Mouse (Mus musculus) T-helper 1 cell (primary cell): ENCODE measurements around the gene Acaa1a.

Experiments used
- in situ Hi-C: fragments of 300-600 bp; cut with MboI, MseI; formaldehyde crosslinking; loops from one replicate; pipeline ENCODE4 v1.15.1; 2025; ENCODE audit warnings: high pct_unique_total_duplicates

Acaa1a gene

DNA sequence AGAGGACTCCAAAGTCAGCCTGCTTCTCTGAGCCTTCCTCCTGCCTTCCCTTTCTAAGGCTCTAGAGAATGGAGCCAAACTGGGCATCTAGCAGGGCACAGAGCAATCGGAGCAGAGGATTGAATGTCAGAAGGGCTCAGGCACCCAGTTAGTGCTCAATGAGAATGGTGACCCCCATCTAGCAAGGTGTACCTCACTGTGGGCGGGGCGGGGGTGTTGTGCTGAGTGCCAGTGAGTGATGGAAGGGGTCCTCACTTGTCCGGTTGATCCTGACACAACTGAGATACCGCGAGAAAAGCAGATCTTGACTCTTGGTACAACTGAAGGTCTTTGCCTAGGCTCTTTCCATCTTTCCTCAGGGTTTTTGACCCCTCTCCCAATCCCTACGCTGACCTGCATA is 370 bp upstream of the Acaa1a start:
- in situ Hi-C loops: loop anchor here (10.0 kb wide), 1 partner anchor 1226 kb away; no protein-coding TSS in a partner anchor

DNA sequence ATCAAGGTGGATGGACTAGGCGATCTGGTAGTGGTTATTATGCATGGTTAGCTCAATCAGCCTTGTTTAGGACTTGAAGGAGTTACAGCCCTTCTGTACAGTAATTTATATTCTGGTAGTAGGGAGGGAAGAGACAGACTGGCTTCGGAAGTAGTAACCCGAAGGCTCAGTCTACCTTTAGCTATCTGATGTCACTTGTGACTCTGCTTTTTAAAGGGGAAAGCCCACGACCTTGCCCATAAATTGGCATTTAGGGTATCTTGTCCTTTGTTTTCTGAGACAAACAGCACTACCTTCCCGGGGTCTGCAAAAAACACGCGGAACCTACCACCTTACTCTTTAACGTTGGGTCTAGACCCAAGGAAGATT is 720 bp downstream of the Acaa1a start:
- in situ Hi-C loops: no loop called here

DNA sequence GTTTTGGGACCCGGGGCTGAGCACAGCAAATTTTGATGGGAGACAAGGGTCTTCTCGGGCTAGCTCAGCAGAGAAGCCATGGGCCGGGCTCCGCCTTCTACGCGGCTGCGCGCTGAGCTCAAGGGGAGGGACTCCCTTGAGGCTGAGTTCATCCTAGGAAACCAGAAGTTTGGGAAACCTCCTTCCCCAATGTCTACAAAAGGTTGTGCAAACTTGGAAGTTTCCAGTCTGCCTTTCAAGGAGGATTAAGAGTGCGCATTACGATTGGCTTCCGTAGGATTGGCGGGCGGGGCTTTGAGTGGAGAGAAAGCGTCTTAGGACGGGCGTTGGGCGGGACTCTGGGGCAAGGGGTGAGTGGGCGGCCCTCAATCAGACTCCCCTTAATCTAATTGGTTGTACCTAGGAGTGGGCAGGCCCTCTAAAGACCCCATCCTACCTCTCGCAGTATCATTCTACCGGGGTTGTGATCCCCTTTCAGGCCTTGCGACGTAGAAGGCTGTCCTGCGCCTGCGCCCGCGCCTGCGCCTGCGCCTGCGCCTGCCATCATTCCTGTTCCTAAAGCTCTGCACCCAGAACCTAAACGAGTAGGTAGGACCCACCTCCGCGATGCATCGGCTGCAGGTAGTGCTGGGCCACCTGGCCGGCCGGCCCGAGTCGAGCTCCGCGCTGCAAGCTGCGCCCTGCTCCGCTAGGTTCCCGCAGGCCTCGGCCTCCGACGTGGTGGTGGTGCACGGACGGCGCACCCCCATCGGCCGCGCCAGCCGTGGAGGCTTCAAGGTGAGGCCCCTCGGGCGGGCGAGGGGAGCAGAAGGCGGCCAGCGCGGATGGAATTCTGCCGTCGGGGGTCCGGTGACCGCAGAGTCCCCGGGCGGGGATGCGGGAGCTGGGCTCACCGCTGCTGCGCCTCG is 1.7 kb downstream of the Acaa1a start, which contains the start of gene Myd88:
Gene Myd88, minus strand, starts transcription at position 503 of the 908 bp plus-strand sequence.
- in situ Hi-C loops: no loop called here

DNA sequence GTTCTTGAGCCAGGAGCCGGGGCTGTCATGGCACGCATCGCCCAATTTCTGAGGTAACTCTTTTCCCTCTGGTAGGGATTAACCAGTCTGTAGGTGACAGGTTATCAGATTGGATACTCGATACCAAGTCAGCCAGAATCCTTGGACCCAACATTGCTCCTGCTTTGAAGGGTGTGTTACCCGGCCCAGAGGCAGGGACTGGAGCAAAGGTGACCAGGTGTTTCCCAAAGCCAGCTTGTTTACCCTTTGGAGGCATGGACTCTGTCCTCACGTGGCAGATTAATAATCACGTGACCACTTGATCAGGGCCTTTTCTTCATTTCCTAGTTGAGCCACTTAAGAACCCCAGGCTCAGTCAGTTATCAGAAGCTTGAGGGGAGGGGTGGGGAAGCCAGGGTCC is 3.3 kb downstream of the Acaa1a start:
- in situ Hi-C loops: no loop called here

DNA sequence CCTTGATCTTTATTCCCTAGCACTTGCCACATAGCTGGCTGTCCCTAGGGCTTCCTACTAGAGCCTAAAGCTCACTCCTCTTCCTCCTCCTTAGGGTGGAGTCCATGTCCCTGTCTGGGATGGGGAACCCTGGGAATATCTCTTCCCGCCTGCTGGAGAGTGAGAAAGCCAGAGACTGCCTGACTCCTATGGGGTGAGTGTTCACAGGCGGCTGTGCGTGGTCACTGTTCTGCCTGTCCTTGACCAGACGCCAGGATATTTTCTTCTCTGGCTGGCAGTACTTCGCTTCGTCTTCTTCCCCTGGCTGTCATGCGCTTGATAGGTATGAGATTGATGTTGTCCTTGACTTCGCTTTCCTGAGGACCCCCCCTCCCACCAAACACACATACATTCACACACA is 6.9 kb downstream of the Acaa1a start:
- in situ Hi-C loops: no loop called here

DNA sequence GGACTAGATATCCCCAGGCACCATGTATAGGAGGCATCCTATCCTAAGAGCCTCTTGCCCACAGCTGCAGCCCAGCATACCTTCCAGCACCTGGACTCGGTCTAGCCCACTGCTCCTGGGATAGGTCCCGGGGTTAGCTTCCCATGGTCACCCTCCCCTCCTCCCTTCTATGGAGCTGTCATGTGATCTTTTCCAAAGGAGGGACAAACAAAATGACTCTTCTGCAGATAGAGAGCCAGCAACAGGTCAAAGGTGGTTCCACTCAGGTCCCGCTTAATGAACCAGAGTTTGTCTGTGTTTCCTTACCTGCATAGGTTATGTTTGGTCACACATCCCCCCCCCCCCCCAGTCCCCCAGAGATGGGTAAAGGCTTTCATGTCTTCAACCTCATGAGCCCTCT is 11.1 kb downstream of the Acaa1a start:
- in situ Hi-C loops: no loop called here

DNA sequence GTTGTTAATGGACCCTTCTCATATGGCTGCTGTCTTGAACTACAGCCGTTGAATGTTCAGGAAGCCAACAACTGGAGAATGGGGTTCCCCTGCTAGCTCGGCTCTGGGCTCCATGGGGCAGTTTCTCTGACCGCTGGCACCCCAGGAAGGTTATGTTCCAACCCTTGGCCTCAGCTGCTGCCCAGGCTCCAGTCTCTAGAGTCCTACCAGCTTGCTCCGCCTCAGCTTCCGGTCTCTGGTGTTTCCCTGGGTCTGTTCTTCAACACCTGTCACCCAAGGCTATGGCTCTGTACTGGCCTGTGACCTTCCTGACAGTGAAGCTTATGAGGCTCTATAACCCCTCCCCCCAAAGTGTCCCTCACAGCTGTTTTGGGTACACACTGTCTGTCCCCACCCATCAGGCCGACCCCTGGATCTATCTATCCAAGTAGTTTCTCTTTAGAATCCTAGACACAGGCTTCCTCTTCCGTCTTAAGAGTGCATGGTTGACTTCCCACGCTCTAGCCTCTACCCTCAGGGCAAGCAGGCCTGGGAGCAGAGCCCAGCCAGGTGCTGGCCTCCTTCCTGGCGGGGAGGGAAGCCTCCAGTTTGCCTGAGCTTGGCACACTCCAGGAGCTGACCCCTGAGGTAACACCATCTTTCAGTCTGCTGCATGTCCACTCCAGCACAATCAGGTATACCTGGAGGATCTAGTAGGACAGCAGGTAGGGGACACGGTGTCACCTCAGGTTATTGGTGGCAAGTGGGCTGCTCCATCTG is 11.7 kb downstream of the Acaa1a start:
- in situ Hi-C loops: no loop called here

DNA sequence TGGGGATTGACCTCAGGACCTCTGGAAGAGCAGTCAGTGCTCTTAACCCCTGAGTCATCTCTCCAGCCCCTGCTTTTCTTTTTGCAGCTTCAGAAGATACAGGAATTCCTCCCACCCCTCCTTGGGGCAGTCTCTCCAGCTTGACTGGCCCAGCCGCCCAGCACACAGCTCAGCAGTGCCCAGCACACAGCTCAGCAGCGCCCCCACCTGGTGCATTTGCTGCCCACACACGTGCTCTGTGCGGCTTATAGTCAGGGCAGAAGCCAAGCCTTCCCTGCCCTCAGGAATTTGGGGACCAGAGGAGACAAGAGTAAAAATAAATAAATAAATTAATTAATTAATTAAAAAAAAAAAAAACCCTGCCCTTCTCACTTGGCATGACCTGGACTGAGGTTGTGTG is 12.6 kb downstream of the Acaa1a start:
- in situ Hi-C loops: no loop called here

DNA sequence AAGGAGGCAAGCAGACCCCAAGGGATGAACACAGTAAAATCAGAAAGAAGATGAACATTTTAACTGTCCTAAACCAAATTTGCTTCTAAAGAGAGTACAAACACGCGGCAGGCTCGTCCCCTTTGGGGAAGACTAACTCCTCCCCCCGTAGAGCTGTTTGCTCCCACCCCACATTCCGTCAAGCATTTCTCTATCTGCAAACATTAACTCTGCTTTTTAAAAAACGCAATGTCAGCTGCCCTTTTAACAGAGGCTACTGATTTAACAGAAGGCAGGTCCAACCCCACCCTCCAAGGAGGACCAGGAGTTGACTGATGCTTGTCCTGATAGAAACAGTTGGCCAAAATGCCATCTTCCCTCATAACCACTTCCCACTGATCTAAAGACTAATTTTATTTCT is 14.4 kb downstream of the Acaa1a start:
- in situ Hi-C loops: no loop called here

DNA sequence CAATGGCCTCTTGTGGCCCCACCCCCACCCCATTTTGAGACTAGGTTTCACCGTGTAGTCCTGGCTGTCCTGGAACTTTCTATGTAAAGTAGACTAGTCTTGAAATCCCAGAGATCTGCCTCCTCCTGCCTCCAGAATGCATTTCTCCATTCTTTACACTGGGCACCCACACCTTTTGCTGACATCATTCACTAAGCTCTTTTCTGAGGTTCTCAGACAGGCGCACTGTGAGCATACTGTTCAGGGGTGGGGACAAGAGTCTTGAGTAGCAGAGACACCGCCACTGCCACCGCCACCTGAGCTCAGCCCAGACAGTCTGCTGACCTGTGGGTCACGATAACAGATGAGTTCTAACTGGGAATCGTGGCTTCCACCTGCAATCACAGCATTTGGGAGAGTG is 16.5 kb downstream of the Acaa1a start:
- in situ Hi-C loops: no loop called here

DNA sequence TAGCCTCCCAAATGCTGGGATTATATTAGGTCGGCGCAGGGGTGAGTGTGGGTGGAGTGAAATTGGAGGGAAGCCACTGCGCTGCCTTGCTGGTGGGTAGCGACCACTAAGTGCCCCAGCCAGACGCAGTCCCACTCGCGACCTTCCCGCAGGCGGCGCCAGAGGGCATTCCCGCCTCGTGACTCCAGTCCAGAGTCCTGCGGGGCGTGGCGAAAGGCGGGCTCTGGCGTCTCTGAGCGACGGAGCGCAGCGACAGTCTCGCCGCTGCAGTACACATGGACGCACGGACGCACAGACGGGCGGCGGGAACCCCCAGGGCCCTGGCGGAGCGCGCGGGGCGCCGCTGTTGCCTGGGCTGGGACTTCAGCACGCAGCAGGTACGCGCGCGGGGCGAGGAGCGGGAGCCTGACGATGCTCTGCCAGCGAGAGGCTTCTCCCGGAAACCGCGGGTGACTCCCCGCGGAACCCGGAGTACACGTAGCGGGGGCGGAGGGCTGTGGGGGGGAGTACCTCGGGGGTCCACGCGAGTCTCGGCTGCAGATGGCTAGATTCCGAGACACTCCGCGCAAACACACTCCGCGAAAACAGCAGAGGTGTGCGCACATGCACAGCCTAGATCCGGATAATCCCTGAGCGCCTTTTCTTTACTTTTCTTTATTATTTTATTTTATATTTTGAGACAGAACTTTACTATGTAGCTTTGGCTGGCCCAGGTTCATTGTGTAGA is 18.0 kb downstream of the Acaa1a start, which contains the start of gene Xylb:
Gene Xylb, plus strand, starts transcription at position 51 of the 727 bp plus-strand sequence.
- in situ Hi-C loops: no loop called here

DNA sequence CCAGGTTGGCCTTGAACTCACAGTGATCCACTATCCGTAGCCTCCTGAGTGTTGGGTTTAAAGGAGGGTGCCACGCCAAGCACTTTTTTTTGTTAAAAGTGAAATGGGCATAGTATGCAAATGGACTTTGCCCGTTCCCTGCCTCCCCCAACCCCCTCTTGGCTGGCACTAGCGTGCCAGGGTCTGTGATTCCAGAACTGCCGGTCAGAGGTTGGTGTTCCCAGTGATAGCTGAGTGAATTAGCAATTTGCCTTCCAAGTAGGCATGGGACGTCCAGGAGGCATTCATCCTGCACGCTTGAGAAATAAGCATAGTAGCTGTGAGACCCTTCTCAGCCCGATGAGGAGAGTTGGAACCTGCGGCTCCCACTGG is 18.6 kb downstream of the Acaa1a start:
- in situ Hi-C loops: no loop called here

DNA sequence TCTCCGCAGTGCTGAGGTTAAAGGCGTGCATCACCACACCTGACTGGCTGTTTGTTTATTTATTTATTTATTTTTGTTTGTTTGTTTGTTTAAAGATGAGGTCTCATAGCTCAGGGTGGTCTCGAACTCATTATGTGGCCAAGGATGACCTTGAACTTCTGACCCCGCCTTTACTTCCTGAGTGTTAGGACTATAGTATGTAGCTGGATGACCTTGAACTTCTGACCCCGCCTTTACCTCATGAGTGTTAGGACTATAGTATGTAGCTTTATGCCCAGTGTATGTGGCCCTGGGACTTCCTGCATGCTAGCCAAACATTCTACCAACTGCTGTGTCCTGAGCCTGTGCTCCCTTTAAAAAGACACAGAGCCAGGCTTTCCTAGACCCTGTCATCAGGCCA is 21.9 kb downstream of the Acaa1a start:
- in situ Hi-C loops: no loop called here

DNA sequence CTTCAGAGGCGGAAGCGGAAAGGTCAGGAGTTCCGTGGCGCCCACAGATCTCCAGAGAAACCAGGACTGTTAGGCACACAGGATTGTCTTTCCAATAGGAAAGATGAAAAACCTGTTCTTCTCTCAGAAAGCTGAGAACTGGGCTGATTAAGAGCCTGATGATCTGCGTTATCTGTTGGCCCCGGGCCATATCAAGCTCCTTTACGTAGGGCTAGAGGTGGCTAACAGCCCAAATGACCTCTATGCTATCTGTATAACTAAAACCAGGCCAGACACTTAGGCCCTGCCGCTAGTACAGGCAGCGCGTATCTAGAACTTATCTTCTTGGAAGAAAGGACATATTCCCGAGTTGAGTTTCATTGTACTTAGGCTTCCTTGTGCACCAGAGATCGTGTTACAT is 23.8 kb downstream of the Acaa1a start:
- in situ Hi-C loops: no loop called here

DNA sequence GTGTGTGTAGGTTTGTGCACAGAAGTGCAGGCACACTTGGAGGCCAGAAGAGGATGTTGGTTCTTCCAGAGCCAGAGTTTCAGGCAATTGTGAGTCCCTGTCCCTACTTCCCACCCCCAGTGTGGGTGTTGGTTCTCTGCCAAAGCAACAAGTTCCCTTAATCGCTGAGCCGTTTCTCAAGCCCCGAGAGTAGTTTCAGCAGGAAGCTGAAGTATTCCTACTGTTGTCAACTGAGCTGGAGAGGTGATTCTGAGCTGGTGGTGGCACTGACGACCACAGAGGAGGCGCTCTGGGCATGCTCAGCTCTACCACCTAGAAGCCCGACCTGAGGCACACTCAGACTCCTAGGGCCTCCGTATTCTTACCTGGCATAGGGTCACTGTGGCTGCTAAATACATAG is 25.8 kb downstream of the Acaa1a start, which contains the start of gene Slc22a14:
Gene Slc22a14, minus strand, starts transcription at position 270 of the 400 bp plus-strand sequence.
- in situ Hi-C loops: no loop called here

DNA sequence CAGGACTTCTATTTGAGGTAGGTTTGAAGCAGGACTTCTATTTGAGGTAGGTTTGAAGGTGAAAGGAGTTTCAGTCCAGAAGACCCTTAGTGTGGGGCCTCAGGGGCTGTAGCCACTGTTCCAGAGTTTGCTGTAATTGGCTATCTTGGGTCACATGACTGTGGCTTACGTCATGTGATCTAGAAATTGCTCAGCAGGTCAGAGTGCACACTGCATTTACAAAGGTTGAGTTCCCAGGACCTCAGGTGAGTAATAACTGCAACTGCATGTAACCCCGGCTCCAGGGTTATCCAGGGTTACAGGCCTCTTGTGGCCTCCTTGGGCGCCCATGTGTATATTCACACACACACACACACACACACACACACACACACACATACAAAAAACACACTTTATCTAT is 28.9 kb downstream of the Acaa1a start:
- in situ Hi-C loops: no loop called here

DNA sequence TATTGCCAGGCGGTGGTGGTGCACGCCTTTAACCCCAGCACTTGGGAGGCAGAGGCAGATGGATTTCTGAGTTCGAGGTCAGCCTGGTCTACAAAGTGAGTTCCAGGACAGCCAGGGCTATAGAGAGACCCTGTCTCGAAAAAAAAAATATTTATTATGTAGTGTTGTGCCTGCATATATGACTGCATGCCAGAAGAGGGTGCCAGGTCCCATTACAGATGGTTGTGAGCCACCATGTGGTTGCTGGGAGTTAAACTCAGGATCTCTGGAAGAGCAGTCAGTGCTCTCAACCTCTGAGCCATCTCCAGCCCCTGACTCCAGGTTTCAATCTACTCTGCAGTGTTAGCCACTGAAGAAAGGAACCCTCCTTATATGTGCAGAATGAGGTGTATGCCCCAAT is 31.3 kb downstream of the Acaa1a start:
- in situ Hi-C loops: loop anchor here (10.0 kb wide), 1 partner anchor 176 kb away; no protein-coding TSS in a partner anchor

DNA sequence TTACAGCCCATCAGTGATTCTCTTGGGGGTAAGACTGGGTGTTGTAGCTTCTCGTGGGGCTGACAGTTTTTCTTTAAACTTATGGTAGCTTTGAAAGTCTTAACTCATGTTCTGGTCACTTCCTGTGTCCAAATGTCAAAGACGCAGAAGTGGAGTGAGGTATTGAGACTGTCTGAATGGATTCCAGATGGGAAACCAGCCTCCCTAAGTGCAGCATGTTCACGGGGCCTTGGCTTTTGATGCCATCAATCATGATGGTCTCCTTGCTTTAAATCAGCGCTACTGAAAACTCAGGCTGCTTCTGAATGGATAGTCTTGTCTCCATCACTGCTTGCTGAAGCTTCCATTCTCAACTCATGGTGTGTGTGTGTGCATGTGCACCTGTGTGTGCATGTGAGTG is 31.8 kb downstream of the Acaa1a start:
- in situ Hi-C loops: loop anchor here (10.0 kb wide), 1 partner anchor 176 kb away; no protein-coding TSS in a partner anchor

DNA sequence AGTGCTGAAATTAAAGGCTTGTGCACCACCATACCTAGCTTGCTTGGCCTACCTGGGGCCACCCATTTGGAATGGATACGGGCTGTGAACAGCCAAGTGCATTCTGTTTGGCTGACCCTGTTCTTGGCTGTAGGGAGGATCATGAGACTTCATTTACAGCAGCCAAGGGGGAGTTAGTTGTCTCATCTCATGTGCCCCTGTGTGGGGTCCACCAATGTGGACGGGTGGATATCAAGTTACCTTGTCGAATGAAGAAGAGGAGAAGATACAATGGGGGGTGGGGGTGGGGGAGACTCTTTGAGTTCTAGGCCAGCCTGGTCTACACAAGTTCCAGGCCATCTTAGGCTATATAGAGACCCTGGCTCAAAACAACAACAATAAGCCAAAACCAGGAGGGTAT is 35.5 kb downstream of the Acaa1a start:
- in situ Hi-C loops: loop anchor here (10.0 kb wide), 1 partner anchor 180 kb away; no protein-coding TSS in a partner anchor

DNA sequence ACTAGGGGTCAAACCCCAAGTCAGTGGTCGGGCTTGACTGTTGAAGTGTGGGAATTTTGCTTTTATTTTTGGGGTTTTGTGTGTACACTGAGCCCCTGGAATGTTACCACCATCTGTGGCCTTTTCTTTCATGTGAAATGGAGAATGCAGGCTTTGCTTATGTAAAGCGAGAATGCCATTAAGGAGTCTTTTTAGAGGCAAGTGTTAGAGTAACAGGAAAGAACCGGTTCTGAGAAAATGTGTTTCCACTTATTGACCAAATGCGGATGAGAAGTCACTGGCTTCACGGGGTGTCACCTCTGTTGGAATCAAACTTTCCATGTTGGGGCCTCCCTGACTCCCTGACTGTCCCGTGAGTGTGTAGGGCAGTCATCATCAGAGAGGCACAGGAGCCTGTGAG is 36.1 kb downstream of the Acaa1a start:
- in situ Hi-C loops: loop anchor here (10.0 kb wide), 1 partner anchor 181 kb away; no protein-coding TSS in a partner anchor

DNA sequence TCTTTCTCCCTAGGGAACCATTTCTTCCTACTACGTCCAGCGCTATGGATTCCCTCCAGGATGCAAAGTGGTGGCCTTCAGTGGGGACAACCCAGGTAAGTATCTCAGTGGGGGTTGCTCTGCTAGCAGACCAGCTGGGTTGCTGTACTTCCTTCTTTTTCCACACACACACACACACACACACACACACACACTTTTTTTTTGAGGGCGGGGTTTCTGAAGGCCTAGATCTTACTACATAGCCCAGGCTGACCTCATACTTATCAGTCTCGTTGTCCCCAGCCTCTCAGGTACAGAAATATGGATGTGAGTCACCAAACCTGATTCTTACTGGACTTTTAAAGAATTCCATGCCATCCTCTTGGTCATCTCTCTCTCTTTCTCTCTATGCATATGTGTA is 38.8 kb downstream of the Acaa1a start:
- in situ Hi-C loops: loop anchor here (10.0 kb wide), 1 partner anchor 183 kb away; no protein-coding TSS in a partner anchor

DNA sequence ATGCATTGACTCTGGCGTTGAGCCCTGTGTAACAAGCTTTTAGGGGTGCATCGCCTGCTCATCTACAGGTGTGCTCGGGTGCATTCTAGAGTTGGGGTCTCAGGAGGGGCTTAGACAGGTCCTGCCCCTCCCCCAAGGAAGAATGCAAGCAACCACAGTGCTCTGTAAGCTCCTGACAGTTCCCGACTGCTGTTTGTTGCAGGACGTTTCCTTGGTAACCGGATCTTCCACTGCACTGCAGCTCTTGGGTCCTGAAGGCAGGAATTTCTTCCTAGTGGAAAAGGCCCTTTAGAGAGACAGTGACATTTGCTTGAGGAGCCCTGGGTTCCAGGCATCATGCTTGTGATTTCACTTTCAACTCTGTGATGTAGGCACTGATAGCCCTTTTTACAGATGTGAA is 43.1 kb downstream of the Acaa1a start:
- in situ Hi-C loops: no loop called here
